Comparison of ENCODE assay signal across 17 mouse cellular contexts in the genomic region with DNA sequence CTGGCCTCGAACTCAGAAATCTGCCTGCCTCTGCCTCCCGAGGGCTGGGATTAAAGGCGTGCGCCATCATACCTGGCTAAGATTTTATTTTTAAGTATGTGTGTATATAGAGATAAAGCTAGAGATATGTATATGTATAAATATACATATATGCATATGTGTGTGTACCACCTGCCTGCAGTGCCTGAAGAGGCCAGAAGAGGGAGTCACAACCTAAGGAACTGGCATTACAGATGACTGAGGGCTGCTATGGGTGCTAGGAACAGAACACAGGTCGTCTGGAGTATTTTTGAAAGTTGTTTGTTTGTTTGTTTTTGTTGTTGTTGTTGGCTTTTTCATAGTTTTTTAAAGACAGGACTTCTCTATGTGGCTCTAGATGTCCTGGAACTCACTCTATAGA. TPM values are rescaled to one million over a fixed set of nuclear protein-coding genes. Genes with fewer than 3 reads are reported as not detected.
DNase-seq lines count a peak whose midpoint lies in the region; ATAC-seq and TF ChIP-seq lines count a peak whose summit lies in the region.
"Had no signal": no experiment of that assay in that cellular context is flagged by ENCODE, and none has a peak within 500 bp of the region (broad histone marks: within the 10 kb centered on the region; RNA-seq: fewer than 3 reads in every experiment).

No protein-coding gene starts in this region.

- peak; percentile 58 for TF ChIP-seq RAD21 in MEL (IDR thresholded peaks at IDR 0.05; ENCODE audit: low read depth, low read length)

- H3K27me3 ChIP-seq in MEL (ENCODE audit: control insufficient read depth in 1 of 2, insufficient read depth in 2 of 2, low read length in 2 of 2), result no peaks in the 10 kb centered on the region
- no peaks in the 10 kb centered on the region for H3K27me3 ChIP-seq in liver, embryonic 16.5 days (ENCODE audit: control insufficient read depth, insufficient read depth, low read depth, low read length)
- H3K27me3 ChIP-seq in cerebellum, adult 2 months (ENCODE audit: control insufficient read depth, insufficient read depth, low read length), result no peaks in the 10 kb centered on the region
- no peaks in the 10 kb centered on the region for H3K27me3 ChIP-seq in neural tube, embryonic 15.5 days (replicated peaks)
- H3K27me3 ChIP-seq: midbrain, embryonic 12.5 days had no signal

- peaks cover 0 to 17% of the 10 kb centered on the region in 2 experiments; a peak in 3 of 4 replicates for H3K4me1 ChIP-seq in MEL (ENCODE audit: control insufficient read depth in 1 of 2, insufficient read depth in 2 of 2, low read length in 2 of 2)
- H3K4me1 ChIP-seq in liver, embryonic 16.5 days (ENCODE audit: control insufficient read depth, low read depth, low read length), result peaks cover 16% of the 10 kb centered on the region
- H3K4me1 ChIP-seq in cerebellum, adult 2 months (ENCODE audit: control insufficient read depth, insufficient read depth, low read length), result no peaks in the 10 kb centered on the region
- H3K4me1 ChIP-seq in neural tube, embryonic 15.5 days, result no peaks in the 10 kb centered on the region
- H3K4me1 ChIP-seq: forebrain, embryonic 10.5 days; midbrain, embryonic 12.5 days had no signal

- H3K4me3 ChIP-seq in layer of hippocampus, adult 2 months, result no peak overlapping the region
- no peak overlapping the region for H3K4me3 ChIP-seq in MEL (ENCODE audit: control insufficient read depth in 1 of 2, insufficient read depth in 1 of 2, low read depth in 2 of 2, low read length in 2 of 2)
- no peak overlapping the region for H3K4me3 ChIP-seq in liver, embryonic 16.5 days (ENCODE audit: low read depth, low read length)
- H3K4me3 ChIP-seq in cerebellum, adult 2 months (replicated peaks; ENCODE audit: insufficient read depth, low read depth, low read length), result no peak overlapping the region
- H3K4me3 ChIP-seq in neural tube, embryonic 15.5 days (replicated peaks), result no peak overlapping the region
- H3K4me3 ChIP-seq: forebrain, embryonic 10.5 days; midbrain, embryonic 12.5 days; myocyte had no signal

- WGBS in liver, embryonic 16.5 days (ENCODE audit: insufficient replicate concordance), result 81% methylated on average over 5 of the region's 5 CpGs
- 93% methylated on average over 5 of the region's 5 CpGs for WGBS in cerebellum, adult 2 months
- WGBS in neural tube, embryonic 15.5 days, result 94% methylated on average over 5 of the region's 5 CpGs

- H3K27ac ChIP-seq in layer of hippocampus, adult 2 months, result no peak overlapping the region
- H3K27ac ChIP-seq in MEL (ENCODE audit: control insufficient read depth, low read depth, low read length), result peak overlapping the region; percentile 6; the same call in 1 of the 2 replicates
- peak overlapping the region; percentile 62 for H3K27ac ChIP-seq in liver, embryonic 16.5 days (ENCODE audit: low read length)
- H3K27ac ChIP-seq in cerebellum, adult 2 months (ENCODE audit: insufficient read depth, low read length), result no peak overlapping the region
- no peak overlapping the region for H3K27ac ChIP-seq in neural tube, embryonic 15.5 days (replicated peaks)
- H3K27ac ChIP-seq: forebrain, embryonic 10.5 days; kidney, postnatal 0 days; midbrain, embryonic 12.5 days had no signal

- no peak for DNase-seq in layer of hippocampus, adult 2 months (ENCODE audit: low spot score in 2 of 2)
- no peak for DNase-seq in layer of hippocampus, adult 18-20 months (ENCODE audit: low spot score in 2 of 2)
- peak; percentile 46 for DNase-seq in MEL (ENCODE audit: low read depth, low spot score)
- no peak for DNase-seq in brain, embryonic 14.5 days (ENCODE audit: low read depth)
- no peak for DNase-seq in cerebellum, adult 2 months
- no peak for DNase-seq in kidney, postnatal 25 days
- DNase-seq: cerebellum, adult 9-10 months; heart, adult 18-20 months; heart, postnatal 10 days; thymus, postnatal 25 days had no signal

- no peak overlapping the region for H3K9ac ChIP-seq in MEL (ENCODE audit: control insufficient read depth, low read depth, low read length, poor library complexity, severe bottlenecking)
- H3K9ac ChIP-seq in liver, embryonic 16.5 days (ENCODE audit: low read depth, low read length), result no peak overlapping the region
- H3K9ac ChIP-seq in neural tube, embryonic 15.5 days (replicated peaks), result no peak overlapping the region
- H3K9ac ChIP-seq: midbrain, embryonic 12.5 days had no signal

- TF ChIP-seq EP300 in MEL (IDR thresholded peaks at IDR 0.05; ENCODE audit: low read depth in 1 of 2, low read length in 2 of 2), result no peak

- ATAC-seq in liver, embryonic 16.5 days (ENCODE audit: low read depth), result no peak
- ATAC-seq in neural tube, embryonic 15.5 days (ENCODE audit: low FRiP score), result no peak
- ATAC-seq: hindbrain, embryonic 16.5 days had no signal

- TF ChIP-seq POLR2A in MEL (IDR thresholded peaks at IDR 0.05; ENCODE audit: control insufficient read depth in 1 of 2, insufficient read depth in 1 of 2, low read depth in 1 of 2, low read length in 2 of 2, poor library complexity in 1 of 2), result no peak
- TF ChIP-seq POLR2A in brain, embryonic 14.5 days (IDR thresholded peaks at IDR 0.05; ENCODE audit: borderline replicate concordance, extremely low read depth, insufficient read depth, insufficient read length, poor library complexity, severe bottlenecking), result no peak
- TF ChIP-seq POLR2A in cerebellum, adult 2 months (IDR thresholded peaks at IDR 0.05; ENCODE audit: borderline replicate concordance, insufficient read depth, low read length), result no peak

- peak; percentile 27 for TF ChIP-seq CTCF in layer of hippocampus, adult 2 months (conservative IDR thresholded peaks at IDR 0.05)
- TF ChIP-seq CTCF in MEL (IDR thresholded peaks at IDR 0.05 in 2 of 3, conservative IDR thresholded peaks at IDR 0.05 in 1 of 3; ENCODE audit: control insufficient read depth in 1 of 3, insufficient read depth in 1 of 3, low read depth in 2 of 3, low read length in 3 of 3, poor library complexity in 1 of 3, severe bottlenecking in 1 of 3), result peak; percentile 46 to 53 (median 51)
- peak; percentile 14; the same call in 1 of the 2 replicates for TF ChIP-seq CTCF in brain, embryonic 14.5 days (IDR thresholded peaks at IDR 0.05; ENCODE audit: borderline replicate concordance, extremely low read depth, insufficient read depth, insufficient read length)
- TF ChIP-seq CTCF in cerebellum, adult 2 months (IDR thresholded peaks at IDR 0.05; ENCODE audit: borderline replicate concordance, insufficient read depth, low read depth, low read length), result no peak

- H3K79me2 ChIP-seq in MEL (ENCODE audit: control insufficient read depth, insufficient read depth, low read length, poor library complexity), result no peaks in the 10 kb centered on the region

- H3K36me3 ChIP-seq in MEL (ENCODE audit: control insufficient read depth in 1 of 2, insufficient read depth in 2 of 2, low read length in 2 of 2), result peaks cover 0 to 10% of the 10 kb centered on the region in 2 experiments; a peak in 2 of 4 replicates
- H3K36me3 ChIP-seq in liver, embryonic 16.5 days (ENCODE audit: control insufficient read depth, insufficient read depth), result no peaks in the 10 kb centered on the region
- H3K36me3 ChIP-seq in neural tube, embryonic 15.5 days, result no peaks in the 10 kb centered on the region
- H3K36me3 ChIP-seq: forebrain, embryonic 10.5 days; midbrain, embryonic 12.5 days had no signal

- H3K9me3 ChIP-seq in MEL (replicated peaks; ENCODE audit: insufficient read depth, low read length), result no peaks in the 10 kb centered on the region
- 0 out of 2 replicates have a peak, but pooled peaks cover 3% of the 10 kb centered on the region for H3K9me3 ChIP-seq in liver, embryonic 16.5 days (replicated peaks; ENCODE audit: control insufficient read depth, low read length)
- no peaks in the 10 kb centered on the region for H3K9me3 ChIP-seq in neural tube, embryonic 15.5 days (replicated peaks)
- H3K9me3 ChIP-seq: forebrain, embryonic 10.5 days; midbrain, embryonic 12.5 days had no signal

- H3K4me2 ChIP-seq in liver, embryonic 16.5 days (ENCODE audit: low read depth, low read length), result no peak overlapping the region
- H3K4me2 ChIP-seq in neural tube, embryonic 15.5 days, result no peak overlapping the region
- H3K4me2 ChIP-seq: midbrain, embryonic 12.5 days had no signal

TF ChIP-seq in MEL, 35 proteins besides CTCF, POLR2A, EP300 and RAD21 (continues in another document):
- no peak for TF ChIP-seq TAL1 (IDR thresholded peaks at IDR 0.05; ENCODE audit: low read length)
- no peak for TF ChIP-seq CHD2 (IDR thresholded peaks at IDR 0.05; ENCODE audit: low read length)

RNA-seq across cellular contexts. Expression of a gene that starts 24.8 kb away (rescaled TPM):
- total RNA-seq in layer of hippocampus, adult 2 months (2021), result 1 to 10 TPM; 3.9 to 4.0 TPM
- 1 to 10 TPM; 5.3 to 6.0 TPM for total RNA-seq in layer of hippocampus, adult 18-20 months (2021)
- total RNA-seq in MEL (2012; rRNA removed), result 0.08 and 0.16 TPM in 2 replicates
- polyA plus RNA-seq in MEL (2012; ENCODE audit: insufficient read depth in 1 of 2, insufficient read length in 2 of 2, low read depth in 1 of 2, low replicate concordance in 2 of 2, missing spikeins in 1 of 2), result under 1 TPM in 1 of 2 experiments, not detected in 1; 0.29 TPM
- polyA plus RNA-seq in brain, embryonic 14.5 days (2012; rRNA removed), result 5.6 and 10.2 TPM in 2 replicates
- polyA plus RNA-seq in liver, embryonic 16.5 days (2015; fragmentation: Nextera tagmentation; extraction: Ambion mirVana), result 1.3 and 1.4 TPM in 2 replicates
- 2.1 and 2.2 TPM in 2 replicates for polyA plus RNA-seq in cerebellum, adult 2 months (2012; rRNA removed)
- polyA plus RNA-seq in neural tube, embryonic 15.5 days (2015; fragmentation: Nextera tagmentation; extraction: Ambion mirVana), result 14.2 and 15.8 TPM in 2 replicates

RNA-seq across cellular contexts. Expression of a gene that starts 38.0 kb away (rescaled TPM):
- total RNA-seq in layer of hippocampus, adult 2 months (2021), result 1 to 10 TPM; 4.1 TPM
- 1 to 10 TPM; 3.2 to 3.5 TPM for total RNA-seq in layer of hippocampus, adult 18-20 months (2021)
- total RNA-seq in MEL (2012; rRNA removed), result 0.85 and 0.89 TPM in 2 replicates
- 1 to 10 TPM in 1 of 2 experiments, not detected in 1; 1.6 TPM for polyA plus RNA-seq in MEL (2012; ENCODE audit: insufficient read depth in 1 of 2, insufficient read length in 2 of 2, low read depth in 1 of 2, low replicate concordance in 2 of 2, missing spikeins in 1 of 2)
- 19.5 and 23.1 TPM in 2 replicates for polyA plus RNA-seq in brain, embryonic 14.5 days (2012; rRNA removed)
- polyA plus RNA-seq in liver, embryonic 16.5 days (2015; fragmentation: Nextera tagmentation; extraction: Ambion mirVana), result 2.2 and 2.7 TPM in 2 replicates
- 10.6 and 12.9 TPM in 2 replicates for polyA plus RNA-seq in cerebellum, adult 2 months (2012; rRNA removed)
- polyA plus RNA-seq in neural tube, embryonic 15.5 days (2015; fragmentation: Nextera tagmentation; extraction: Ambion mirVana), result 18.2 and 20.2 TPM in 2 replicates

RNA-seq across cellular contexts. Expression of a gene that starts 45.5 kb away (rescaled TPM):
- 10 to 100 TPM; 56.2 to 62.7 TPM for total RNA-seq in layer of hippocampus, adult 2 months (2021)
- total RNA-seq in layer of hippocampus, adult 18-20 months (2021), result 10 to 100 TPM; 63.0 to 63.5 TPM
- total RNA-seq in MEL (2012; rRNA removed), result 14.1 TPM in 2 replicates
- polyA plus RNA-seq in MEL (2012; ENCODE audit: insufficient read depth in 1 of 2, insufficient read length in 2 of 2, low read depth in 1 of 2, low replicate concordance in 2 of 2, missing spikeins in 1 of 2), result 10 to 100 TPM in 1 of 2 experiments, not detected in 1; 19.2 TPM
- 17.5 and 29.2 TPM in 2 replicates for polyA plus RNA-seq in brain, embryonic 14.5 days (2012; rRNA removed)
- 79.2 and 87.0 TPM in 2 replicates for polyA plus RNA-seq in liver, embryonic 16.5 days (2015; fragmentation: Nextera tagmentation; extraction: Ambion mirVana)
- 33.9 and 37.3 TPM in 2 replicates for polyA plus RNA-seq in cerebellum, adult 2 months (2012; rRNA removed)
- polyA plus RNA-seq in neural tube, embryonic 15.5 days (2015; fragmentation: Nextera tagmentation; extraction: Ambion mirVana), result 32.7 and 34.0 TPM in 2 replicates

Comparison
In these comparisons a context has a peak if more than half of its experiments do, and no peak if none do; other contexts are left out.
1. H3K27ac ChIP-seq: peak in MEL (single experiment) and liver, embryonic 16.5 days (single experiment); none in layer of hippocampus, adult 2 months (single experiment), cerebellum, adult 2 months (single experiment) and neural tube, embryonic 15.5 days (single experiment).